Mouse (Mus musculus): Measurements from ENCODE around the gene Tubb4a. TPM values are rescaled to one million over a fixed set of nuclear protein-coding genes. Genes with fewer than 3 reads are reported as not detected.

Gene Tubb4a
- total and polyA plus RNA-seq, 3 experiments, result 0.89 to 2.1 TPM; not detected in 1

DNA sequence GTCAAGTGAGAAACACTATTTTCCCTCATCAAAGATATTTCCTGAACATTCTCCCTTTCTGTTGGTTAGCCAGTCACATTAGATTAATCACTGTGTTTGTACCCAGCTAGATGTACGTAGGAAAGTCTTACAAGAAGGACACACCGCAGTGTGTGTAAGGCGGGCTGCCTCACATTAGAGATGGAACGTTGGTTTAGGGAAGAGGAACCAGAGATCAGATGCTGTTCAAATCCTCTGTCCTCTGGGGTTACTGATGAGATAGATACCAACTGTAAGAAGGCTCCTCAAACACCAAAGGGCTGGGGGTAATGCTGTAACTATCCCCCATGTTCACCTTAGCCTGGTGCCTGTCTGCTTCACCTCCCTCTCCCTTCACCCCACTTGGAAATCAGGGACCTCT is 37.2 kb upstream of the Tubb4a start:
- TF ChIP-seq ETS1 (conservative IDR thresholded peaks at IDR 0.05; ENCODE audit: low read depth, low read length), result no peak
- TF ChIP-seq E2F4 (IDR thresholded peaks at IDR 0.05; ENCODE audit: insufficient replicate concordance, low read depth, low read length), result no peak
- no peak for TF ChIP-seq MYC (IDR thresholded peaks at IDR 0.05; ENCODE audit: low read depth, low read length)
- no peak; the same call in 1 of the 2 replicates for TF ChIP-seq SIN3A (IDR thresholded peaks at IDR 0.05; ENCODE audit: low read length)
- TF ChIP-seq CHD1 (IDR thresholded peaks at IDR 0.05; ENCODE audit: low read depth, low read length), result 0 out of 2 replicates have a peak, but pooled peaks have one; percentile 57
- 0 out of 2 replicates have a peak, but pooled peaks have one; percentile 3 for TF ChIP-seq TCF12 (IDR thresholded peaks at IDR 0.05; ENCODE audit: low read depth, low read length)
- TF ChIP-seq ZMIZ1 (IDR thresholded peaks at IDR 0.05; ENCODE audit: low read depth, low read length), result peak; percentile 38; the same call in 1 of the 2 replicates
- Histone ChIP-seq H3K79me2 (replicated peaks; ENCODE audit: control insufficient read depth, extremely low read depth, insufficient read depth, poor library complexity, severe bottlenecking) (peaks cover 24% of the 10 kb centered on the region), H3K9ac (ENCODE audit: insufficient read depth, low read depth) (peak overlapping the region; percentile 66), H3K4me3 (replicated peaks in 1 of 3; ENCODE audit: low read depth in 2 of 3, low read length in 2 of 3, poor library complexity in 1 of 3) (peak overlapping the region in 2 of 3 experiments; percentile 10 to 39), H3K36me3 (replicated peaks in 1 of 2; ENCODE audit: control insufficient read depth in 1 of 2, insufficient read depth in 1 of 2, low read length in 1 of 2) (peaks cover 14 to 18% of the 10 kb centered on the region in 2 experiments), H3K27me3 (replicated peaks) (no peaks in the 10 kb centered on the region), H3K9me3 (replicated peaks; ENCODE audit: low read length) (peaks cover 10% of the 10 kb centered on the region), H3K27ac (ENCODE audit: insufficient read depth, low read depth) (peak overlapping the region; percentile 98), H3K4me2 (ENCODE audit: insufficient read depth, low read depth, poor library complexity, severe bottlenecking) (peak overlapping the region; percentile 75), H3K4me1 (ENCODE audit: control insufficient read depth in 1 of 2, insufficient read depth in 2 of 2) (peaks cover 45 to 79% of the 10 kb centered on the region in 2 experiments)
- DNase-seq (ENCODE audit: extremely low read depth), result no peak
- in situ Hi-C loops (cut with MboI; ENCODE audit: low pct_ligation_motif_present, low pct_unique_long_range_greater_than_20kb, low sequenced_read_pairs) (no loop called here), dilution Hi-C loops (cut with MboI; ENCODE audit: extremely low pct_ligation_motif_present, extremely low pct_unique_long_range_greater_than_20kb, low sequenced_read_pairs) (no loop called here)

DNA sequence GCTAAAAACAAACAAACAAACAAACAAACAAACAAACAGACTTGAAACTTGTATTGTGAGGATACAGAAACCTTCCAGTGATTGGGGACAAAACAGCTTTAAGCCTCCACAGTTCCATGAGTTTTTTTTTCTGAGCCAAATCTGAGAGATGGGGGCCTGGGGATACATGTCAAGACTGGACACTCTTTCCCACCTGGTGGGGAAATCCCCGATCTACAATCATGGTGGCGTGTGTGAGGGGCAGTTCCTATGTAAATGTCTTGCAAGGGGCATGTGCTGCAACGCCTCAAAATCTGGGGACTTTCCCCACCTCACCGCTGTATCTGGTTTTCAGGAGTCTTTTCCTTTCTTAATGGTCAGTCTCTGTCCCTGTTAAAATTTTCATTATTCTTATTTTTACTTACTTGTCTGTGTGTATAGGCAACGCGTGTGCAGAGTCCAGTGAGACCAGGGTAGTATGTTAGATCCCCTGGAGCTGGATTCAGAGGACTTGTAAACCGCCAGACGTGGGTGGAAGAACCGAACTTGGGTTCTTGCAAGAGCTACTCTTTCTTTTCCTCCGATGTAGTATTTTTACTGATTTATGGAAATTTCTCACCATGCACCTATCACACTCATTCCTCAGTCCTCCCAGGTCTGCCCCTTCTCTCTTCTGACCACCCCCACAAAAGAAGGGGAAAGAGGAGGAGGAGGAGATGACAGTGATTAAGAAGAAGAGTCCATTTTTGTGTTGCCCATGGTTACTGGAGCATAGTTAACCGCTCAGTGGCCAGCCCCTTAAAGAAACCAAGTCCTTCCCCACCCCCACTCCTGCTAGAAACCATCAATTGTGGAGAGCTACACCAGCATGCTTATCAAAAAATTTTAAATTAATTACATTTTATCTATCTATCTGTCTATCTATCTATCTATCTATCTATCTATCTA is 35.9 kb upstream of the Tubb4a start:
- Histone ChIP-seq H3K79me2 (replicated peaks; ENCODE audit: control insufficient read depth, extremely low read depth, insufficient read depth, poor library complexity, severe bottlenecking) (peaks cover 30% of the 10 kb centered on the region), H3K4me2 (ENCODE audit: insufficient read depth, low read depth, poor library complexity, severe bottlenecking) (peak overlapping the region; percentile 63), H3K4me1 (ENCODE audit: control insufficient read depth in 1 of 2, insufficient read depth in 2 of 2) (peaks cover 39 to 77% of the 10 kb centered on the region in 2 experiments), H3K27ac (ENCODE audit: insufficient read depth, low read depth) (peak overlapping the region; percentile 98), H3K9me3 (replicated peaks; ENCODE audit: low read length) (peaks cover 5% of the 10 kb centered on the region), H3K36me3 (replicated peaks in 1 of 2; ENCODE audit: control insufficient read depth in 1 of 2, insufficient read depth in 1 of 2, low read length in 1 of 2) (peaks cover 5 to 8% of the 10 kb centered on the region in 2 experiments), H3K27me3 (replicated peaks) (no peaks in the 10 kb centered on the region), H3K4me3 (replicated peaks in 1 of 3; ENCODE audit: low read depth in 2 of 3, low read length in 2 of 3, poor library complexity in 1 of 3) (peak overlapping the region; percentile 17 to 35 (median 27)), H3K9ac (ENCODE audit: insufficient read depth, low read depth) (peak overlapping the region; percentile 65)
- in situ Hi-C loops (cut with MboI; ENCODE audit: low pct_ligation_motif_present, low pct_unique_long_range_greater_than_20kb, low sequenced_read_pairs), result no loop called here
- peak; percentile 97 for DNase-seq (ENCODE audit: extremely low read depth)
- dilution Hi-C loops (cut with MboI; ENCODE audit: extremely low pct_ligation_motif_present, extremely low pct_unique_long_range_greater_than_20kb, low sequenced_read_pairs), result no loop called here
- no peak; the same call in 1 of the 2 replicates for TF ChIP-seq NRF1 (IDR thresholded peaks at IDR 0.05; ENCODE audit: low read depth, low read length)
- TF ChIP-seq ETS1 (conservative IDR thresholded peaks at IDR 0.05; ENCODE audit: low read depth, low read length), result peak; percentile 89
- no peak for TF ChIP-seq ZKSCAN1 (IDR thresholded peaks at IDR 0.05; ENCODE audit: borderline replicate concordance, low read depth, low read length)
- TF ChIP-seq EP300 (IDR thresholded peaks at IDR 0.05; ENCODE audit: low read length), result peak; percentile 92
- TF ChIP-seq RCOR1 (conservative IDR thresholded peaks at IDR 0.05; ENCODE audit: low read depth, low read length), result peak; percentile 71
- peak; percentile 37; the same call in 1 of the 2 replicates for TF ChIP-seq JUND (conservative IDR thresholded peaks at IDR 0.05; ENCODE audit: low read depth, low read length)
- no peak for TF ChIP-seq ZC3H11A (IDR thresholded peaks at IDR 0.05; ENCODE audit: low read depth, low read length)
- TF ChIP-seq BHLHE40 (IDR thresholded peaks at IDR 0.05; ENCODE audit: low read depth, low read length), result peak; percentile 96
- TF ChIP-seq MXI1 (IDR thresholded peaks at IDR 0.05; ENCODE audit: low read depth, low read length), result peak; percentile 86
- peak; percentile 82 for TF ChIP-seq IRF4 (IDR thresholded peaks at IDR 0.05; ENCODE audit: low read depth, low read length)
- TF ChIP-seq GABPA (IDR thresholded peaks at IDR 0.05; ENCODE audit: insufficient replicate concordance, low read depth, low read length), result no peak
- TF ChIP-seq POLR2A (IDR thresholded peaks at IDR 0.05; ENCODE audit: low read depth, low read length), result peak; percentile 68
- peak; percentile 88 for TF ChIP-seq CHD2 (IDR thresholded peaks at IDR 0.05; ENCODE audit: low read length)
- TF ChIP-seq ZMIZ1 (IDR thresholded peaks at IDR 0.05; ENCODE audit: low read depth, low read length), result peak; percentile 52
- TF ChIP-seq TCF12 (IDR thresholded peaks at IDR 0.05; ENCODE audit: low read depth, low read length), result peak; percentile 97
- TF ChIP-seq MAZ (IDR thresholded peaks at IDR 0.05; ENCODE audit: low read depth, low read length), result no peak; the same call in none of the 2 replicates
- peak; percentile 85 for TF ChIP-seq CHD1 (IDR thresholded peaks at IDR 0.05; ENCODE audit: low read depth, low read length)
- peak; percentile 76; the same call in 1 of the 2 replicates for TF ChIP-seq MAFK (IDR thresholded peaks at IDR 0.05; ENCODE audit: insufficient replicate concordance, low read length)
- peak; percentile 86 for TF ChIP-seq MEF2A (IDR thresholded peaks at IDR 0.05; ENCODE audit: borderline replicate concordance, low read depth, low read length)
- TF ChIP-seq E2F4 (IDR thresholded peaks at IDR 0.05; ENCODE audit: insufficient replicate concordance, low read depth, low read length), result no peak; the same call in 1 of the 2 replicates
- TF ChIP-seq SIN3A (IDR thresholded peaks at IDR 0.05; ENCODE audit: low read length), result peak; percentile 76
- TF ChIP-seq HCFC1 (IDR thresholded peaks at IDR 0.05; ENCODE audit: low read depth, low read length), result peak; percentile 24
- peak; percentile 22; the same call in 1 of the 2 replicates for TF ChIP-seq USF1 (IDR thresholded peaks at IDR 0.05; ENCODE audit: low read depth, low read length)
- no peak for TF ChIP-seq CTCF (conservative IDR thresholded peaks at IDR 0.05 in 1 of 2, IDR thresholded peaks at IDR 0.05 in 1 of 2; ENCODE audit: low read depth in 2 of 2, low read length in 2 of 2)
- peak; percentile 65 for TF ChIP-seq POLR2AphosphoS2 (IDR thresholded peaks at IDR 0.05; ENCODE audit: low read depth, low read length)
- TF ChIP-seq UBTF (IDR thresholded peaks at IDR 0.05; ENCODE audit: low read depth, low read length), result no peak
- TF ChIP-seq ELF1 (IDR thresholded peaks at IDR 0.05; ENCODE audit: low read depth, low read length), result peak; percentile 52

All from CH12.LX (cell line).